Mouse (Mus musculus) embryonic fibroblast, embryonic 13.5 days (primary cell): ENCODE data around the gene Atp11c.

Source experiments
- CTCF ChIP-seq: IDR thresholded peaks from 2 replicates; pipeline ENCODE4 v1.5.1; 2011; ENCODE audit warnings: mild to moderate bottlenecking, control low read depth, low read length, moderate library complexity, borderline replicate concordance; ENCODE audit not compliant: insufficient read depth
- POLR2A ChIP-seq: IDR thresholded peaks from 2 replicates; pipeline ENCODE4 v1.6.1; 2011; ENCODE audit warnings: low read depth, mild to moderate bottlenecking, control low read depth, low read length, moderate library complexity

GRCm38 (mm10) chrX:60555242-60555641 lies 37.3 kb downstream of the Atp11c start:
- TF ChIP-seq CTCF (no peak), POLR2A (no peak)
